Mouse (Mus musculus): ENCODE data around the gene Slc44a3. TPM values are rescaled to one million over a fixed set of nuclear protein-coding genes. Genes with fewer than 3 reads are reported as not detected.

The Slc44a3 gene
- 25.5 and 25.8 TPM in 2 replicates for polyA plus RNA-seq (2012; rRNA removed)

GRCm38 (mm10) chr3:121532176-121532575 is at the start of gene Slc44a3:
Slc44a3 (minus strand) TSS chr3:121532404.

GRCm38 (mm10) chr3:121425861-121426620 is 106.2 kb downstream of the Slc44a3 start, which contains the start of gene Cnn3:
Cnn3 (plus strand) TSS chr3:121426497.

Other genes starting within 250 kb of the Slc44a3 start
- 2.0 and 2.3 TPM in 2 replicates for gene Tmem56, start 249.3 kb downstream of the Slc44a3 start, polyA plus RNA-seq (2012; rRNA removed)
- 12.8 and 15.5 TPM in 2 replicates for gene Alg14, start 240.6 kb downstream of the Slc44a3 start, polyA plus RNA-seq (2012; rRNA removed)
- 77.1 and 85.5 TPM in 2 replicates for gene Cnn3, start 105.9 kb downstream of the Slc44a3 start, polyA plus RNA-seq (2012; rRNA removed)
- gene 4930432M17Rik, start 138.4 kb upstream of the Slc44a3 start, polyA plus RNA-seq (2012; rRNA removed) = not detected in 2 replicates
- gene F3, start 191.1 kb upstream of the Slc44a3 start, polyA plus RNA-seq (2012; rRNA removed) = 40.3 and 43.3 TPM in 2 replicates

All from colon, adult 2 months (tissue).